Mouse (Mus musculus) cortical plate, adult 2 months (tissue): ENCODE measurements around the gene Ccdc15.

Experiments used
- CTCF ChIP-seq: fragments of 200-500 bp; IDR thresholded peaks from 2 replicates; pipeline ENCODE4 v1.5.1; 2011; ENCODE audit warnings: mild to moderate bottlenecking, control low read depth, low read length; ENCODE audit not compliant: insufficient read depth; ENCODE audit errors: extremely low read depth
- POLR2A ChIP-seq: fragments of 200-500 bp; IDR thresholded peaks from 2 replicates; pipeline ENCODE4 v1.6.1; 2011; ENCODE audit warnings: mild to moderate bottlenecking, low read length, control low read depth; ENCODE audit not compliant: insufficient read depth; ENCODE audit errors: extremely low read depth

GRCm38 (mm10) chr9:37301720-37302119 lies 46.5 kb downstream of the Ccdc15 start:
- no peak for TF ChIP-seq CTCF
- no peak for TF ChIP-seq POLR2A
